Mouse (Mus musculus) retina, postnatal 7 days (tissue): Measurements from ENCODE around the gene Elk3.

ENCODE experiments used
- DNase-seq: peaks from one replicate; pipeline ENCODE4 v3.0.0-alpha.2; 2012; ENCODE audit warnings: low read depth, low spot score

Elk3 gene

GRCm38 (mm10) chr10:93267509-93267908 lies 43.4 kb downstream of the Elk3 start:
- DNase-seq: no peak

DNA sequence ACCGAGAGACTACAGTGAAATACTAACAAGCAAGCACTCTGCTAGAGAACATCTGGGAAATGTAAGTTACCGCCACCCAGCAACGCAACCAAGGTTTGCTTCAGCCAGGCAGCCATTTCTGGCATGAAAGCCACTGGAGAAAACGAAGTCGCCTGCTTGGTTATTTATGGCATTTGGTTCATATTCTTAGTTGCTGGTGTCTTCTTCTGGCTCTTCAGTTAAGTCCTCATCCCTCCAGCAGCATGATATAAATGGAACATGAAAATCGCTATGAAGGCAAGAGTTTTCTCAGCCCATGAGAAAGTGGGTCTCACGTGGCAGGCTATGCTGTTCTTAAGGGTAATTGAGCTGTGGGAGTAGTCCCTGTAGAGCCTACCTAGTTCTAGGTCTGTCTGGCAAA lies 44.4 kb downstream of the Elk3 start:
- DNase-seq: no peak

DNA sequence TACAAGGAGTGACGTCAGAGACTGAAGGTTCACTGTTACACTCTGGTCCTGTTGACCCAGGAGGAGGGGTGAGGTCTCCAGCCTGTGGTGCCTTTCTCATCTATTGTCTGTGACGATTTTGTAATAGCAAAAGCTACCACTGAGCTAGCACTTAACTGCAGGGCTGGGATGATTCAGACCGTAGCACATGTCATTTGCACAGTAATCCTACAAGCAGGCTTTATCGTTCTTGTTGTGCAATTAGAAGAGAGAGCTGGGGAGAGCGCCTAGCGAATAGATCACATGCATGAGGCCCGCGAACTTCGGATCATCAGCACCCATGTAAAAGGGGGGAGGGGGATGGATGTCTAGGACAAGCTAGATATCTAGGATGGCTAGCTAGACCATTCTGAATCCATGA lies 45.1 kb downstream of the Elk3 start:
- no peak for DNase-seq

DNA sequence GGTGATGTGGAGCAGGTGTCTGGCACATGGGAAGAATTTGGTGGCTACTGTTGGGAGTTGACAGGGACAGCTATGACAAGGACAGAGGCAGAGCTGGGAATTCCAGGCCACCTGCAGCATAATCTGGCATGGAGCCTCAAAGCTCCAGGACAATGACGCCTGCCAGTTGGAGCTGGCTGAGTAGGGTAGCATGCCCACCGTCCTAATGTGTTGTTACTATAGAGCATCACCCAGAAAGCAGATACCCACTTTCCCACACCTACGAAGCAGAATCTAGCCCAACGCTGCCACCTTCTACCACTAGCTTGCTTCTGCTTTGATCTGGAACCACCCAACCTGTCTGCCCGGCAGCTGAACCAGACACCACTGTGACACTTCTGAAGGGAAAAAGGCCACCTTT lies 46.9 kb downstream of the Elk3 start:
- no peak for DNase-seq

DNA sequence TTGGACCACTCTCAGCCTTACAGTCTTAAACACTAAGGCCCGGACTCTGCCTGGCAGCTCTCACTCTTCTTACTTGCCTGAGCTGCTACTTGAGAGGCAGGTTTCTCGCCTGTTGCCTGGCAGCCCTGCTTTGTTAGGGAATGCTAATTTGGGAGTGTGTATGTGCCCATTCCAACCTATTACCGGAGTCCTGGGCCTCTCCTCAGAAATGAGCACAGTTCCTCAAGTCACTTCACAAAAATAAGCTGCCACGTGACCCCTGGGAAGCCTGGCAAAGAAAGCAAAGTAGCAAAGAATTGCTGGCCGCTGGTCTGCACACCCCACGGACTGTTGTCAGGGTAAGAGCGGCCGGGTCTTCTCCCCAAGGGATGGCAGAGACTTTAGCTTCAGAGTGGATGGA lies 47.5 kb downstream of the Elk3 start:
- no peak for DNase-seq

GRCm38 (mm10) chr10:93261981-93262499 lies 48.9 kb downstream of the Elk3 start:
- DNase-seq: no peak

DNA sequence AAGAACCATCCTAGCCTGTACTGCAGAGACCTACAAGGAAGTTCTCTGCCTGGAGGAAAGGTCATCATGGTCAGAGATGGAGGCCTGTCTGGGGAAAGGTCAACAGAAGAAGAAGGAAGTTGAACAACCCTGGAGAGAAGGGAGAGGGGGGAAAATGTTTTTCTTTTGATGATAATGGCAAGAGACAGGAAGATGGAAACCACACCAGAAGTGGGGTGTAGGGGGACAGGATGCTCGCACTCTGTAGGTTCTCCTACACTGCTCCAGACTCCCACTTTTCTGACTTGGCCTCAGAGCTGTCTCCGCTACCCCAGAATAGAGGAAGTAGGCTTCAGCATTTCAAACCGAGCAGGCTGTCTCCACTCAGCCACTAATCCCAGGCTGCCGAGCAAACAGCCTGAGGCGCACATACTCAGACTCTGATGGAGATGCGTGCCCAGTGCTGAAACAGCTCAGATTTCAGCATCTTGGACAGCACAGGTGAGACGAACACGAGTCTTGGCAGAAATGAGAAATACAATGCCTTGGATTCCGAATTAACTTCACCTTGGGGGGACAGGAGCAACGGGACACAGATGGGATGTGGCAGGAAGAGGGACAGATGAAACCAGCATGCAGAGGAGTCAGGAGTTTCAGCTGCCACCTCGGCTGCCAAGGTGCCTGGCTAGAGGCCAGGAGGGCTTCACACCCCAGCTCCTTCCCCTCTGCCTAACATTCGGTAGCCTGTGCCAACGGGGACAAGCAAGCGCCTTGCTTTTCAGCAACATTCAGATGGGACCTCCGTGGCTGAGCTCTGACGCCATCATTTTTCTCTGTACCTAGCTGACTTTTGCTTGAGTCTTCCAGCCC lies 49.6 kb downstream of the Elk3 start:
- no peak for DNase-seq

DNA sequence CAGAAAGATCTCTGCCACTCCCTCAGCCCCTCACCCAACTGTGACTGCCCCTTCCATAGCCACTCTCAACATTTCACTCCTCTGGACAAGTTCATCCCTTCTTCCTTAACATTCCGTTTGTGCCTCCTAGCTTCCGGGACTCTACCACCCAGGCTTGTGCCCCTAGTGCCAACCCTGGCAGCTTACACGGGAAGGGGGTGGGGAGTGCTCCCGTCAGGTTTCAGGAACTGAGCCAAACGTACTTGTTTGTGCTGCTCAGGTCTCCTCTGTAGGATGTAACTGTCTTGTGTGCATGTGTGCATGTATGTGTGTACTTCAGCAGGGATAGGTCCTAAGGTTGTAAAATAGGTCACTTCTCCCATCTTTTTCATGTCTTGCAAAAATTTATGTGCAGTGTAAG lies 51.1 kb downstream of the Elk3 start:
- no peak for DNase-seq

GRCm38 (mm10) chr10:93255294-93255693 lies 55.6 kb downstream of the Elk3 start:
- DNase-seq: no peak

- DNase-seq: no peak
Measured at GRCm38 (mm10) chr10:93253156-93253555, 57.8 kb downstream of the Elk3 start.

- no peak for DNase-seq
Measured at GRCm38 (mm10) chr10:93252661-93253060, 58.3 kb downstream of the Elk3 start.

GRCm38 (mm10) chr10:93251426-93251825 lies 59.5 kb downstream of the Elk3 start:
- DNase-seq: no peak

GRCm38 (mm10) chr10:93250436-93251317 lies 60.3 kb downstream of the Elk3 start:
- no peak for DNase-seq

- DNase-seq: no peak
Measured at GRCm38 (mm10) chr10:93249901-93250300, 61.0 kb downstream of the Elk3 start.

GRCm38 (mm10) chr10:93248416-93248815 lies 62.5 kb downstream of the Elk3 start:
- DNase-seq: no peak

- DNase-seq: no peak
Measured at GRCm38 (mm10) chr10:93247902-93248301, 63.0 kb downstream of the Elk3 start.

- DNase-seq: no peak
Measured at GRCm38 (mm10) chr10:93247422-93247821, 63.5 kb downstream of the Elk3 start.

DNA sequence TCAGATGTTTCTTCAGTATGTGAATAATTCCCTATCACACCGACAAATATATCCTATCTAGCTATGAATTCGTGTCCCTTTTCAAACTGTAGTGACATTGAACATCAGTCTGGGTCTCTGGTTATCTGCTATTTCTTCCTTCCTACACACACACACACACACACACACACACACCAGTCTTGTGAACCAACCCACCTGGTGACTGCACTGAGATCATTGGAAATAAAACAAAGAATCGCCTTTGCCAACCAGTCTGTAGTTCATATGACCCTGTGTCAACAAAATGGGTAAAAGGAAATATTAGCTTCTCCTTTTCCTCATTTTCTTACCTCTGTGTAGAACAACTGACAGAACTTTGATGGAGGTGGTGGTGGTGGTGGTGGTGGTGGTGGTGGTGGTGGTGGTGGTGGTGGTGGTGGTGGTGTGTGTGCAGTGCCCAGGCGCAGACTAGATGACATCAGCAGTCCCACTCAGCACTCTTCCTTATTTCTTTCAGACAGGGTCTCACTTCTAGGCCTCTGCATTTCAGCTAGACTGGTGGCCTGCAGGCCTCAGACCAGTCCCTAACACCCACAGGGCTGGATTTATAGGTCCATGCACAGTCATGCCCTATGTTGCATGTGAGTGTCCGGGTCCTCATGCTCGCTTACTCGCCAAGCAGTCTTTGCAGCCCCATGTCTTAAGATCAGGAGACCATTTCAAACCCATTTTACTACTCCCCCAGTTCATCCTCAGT lies 64.6 kb downstream of the Elk3 start:
- no peak for DNase-seq

DNA sequence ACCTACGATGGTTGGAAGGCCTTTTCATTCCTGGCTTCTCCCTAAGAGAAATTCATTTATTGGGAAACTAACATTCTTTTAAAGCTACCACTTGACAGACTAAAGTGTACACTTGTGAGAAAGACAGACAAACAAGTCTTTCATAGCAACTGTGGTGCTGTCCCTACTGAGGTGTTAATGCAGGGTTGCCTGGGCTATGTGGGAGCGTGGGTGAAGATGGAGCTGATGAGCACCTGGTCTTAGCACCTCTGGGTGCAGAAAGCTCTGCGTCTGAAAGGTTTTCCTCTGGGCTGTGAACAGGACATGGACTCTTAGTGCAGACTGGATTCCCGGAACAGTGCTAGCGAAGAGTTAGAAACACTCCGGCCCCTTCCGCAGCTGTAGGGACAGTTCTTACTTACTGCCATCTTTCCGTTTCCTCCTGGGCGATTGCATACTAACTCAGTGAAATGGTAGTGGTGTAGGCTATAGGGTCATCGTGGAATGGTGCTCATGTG lies 66.7 kb downstream of the Elk3 start:
- no peak for DNase-seq

DNA sequence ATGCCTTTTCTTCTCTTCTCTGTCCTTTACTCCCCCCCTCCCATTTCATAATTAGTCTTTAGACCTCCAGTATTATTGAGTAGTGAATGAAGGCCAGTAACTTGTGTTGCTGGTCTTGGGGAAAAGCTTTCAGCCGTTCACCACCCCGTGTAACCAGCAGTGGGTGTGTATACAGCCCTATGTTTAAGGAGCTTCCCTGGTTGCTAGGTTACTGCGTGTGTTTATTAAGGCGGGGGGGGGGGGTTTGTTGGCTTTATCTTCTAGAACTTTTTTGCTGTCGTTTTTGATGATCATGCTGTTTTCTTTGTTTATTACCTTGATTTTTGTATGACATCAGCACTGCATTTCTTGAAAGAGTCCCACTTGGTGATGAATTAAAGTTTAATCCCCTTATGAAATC lies 68.1 kb downstream of the Elk3 start:
- DNase-seq: no peak

- DNase-seq: no peak
Measured at GRCm38 (mm10) chr10:93242208-93242607, 68.7 kb downstream of the Elk3 start.
